Mouse (Mus musculus) limb, embryonic 14.5 days (tissue): ENCODE data around the gene Eif2a. TPM values are rescaled to one million over a fixed set of nuclear protein-coding genes. Genes with fewer than 3 reads are reported as not detected.
"Not testable (repeated sequence)": the region's sequence is repeated elsewhere in the genome, so short reads cannot be mapped to it uniquely, and the experiment has no call there.

Experiments used
- ATAC-seq: fragments of 200-750 bp; cut with Nextera tagmentation; 2 replicates; pipeline ENCODE4 v1.8.0; 2017; ENCODE audit warnings: low read depth, moderate number of reproducible peaks, moderate TSS enrichment; ENCODE audit not compliant: low FRiP score
- DNase-seq: peaks from one replicate; pipeline ENCODE4 v3.0.0-alpha.2; 2015; ENCODE audit warnings: low spot score
- H3K27ac ChIP-seq: fragments of 300-500 bp; sonication (generic); replicated peaks from 2 replicates; pipeline ENCODE4 v1.5.1; 2014; ENCODE audit warnings: low read depth, mild to moderate bottlenecking, low read length, moderate library complexity, mixed read lengths
- H3K27me3 ChIP-seq: fragments of 300-500 bp; sonication (generic); 2 replicates; pipeline ENCODE4 v1.6.1; 2014; ENCODE audit warnings: low read length, mixed read lengths; ENCODE audit not compliant: control insufficient read depth, insufficient read depth
- H3K36me3 ChIP-seq: fragments of 300-500 bp; sonication (generic); 2 replicates; pipeline ENCODE4 v1.6.1; 2014; ENCODE audit warnings: mild to moderate bottlenecking, low read length, moderate library complexity, mixed read lengths; ENCODE audit not compliant: control insufficient read depth, insufficient read depth
- H3K4me1 ChIP-seq: fragments of 300-500 bp; sonication (generic); 2 replicates; pipeline ENCODE4 v1.6.1; 2014; ENCODE audit warnings: antibody characterized with exemption, low read length, mixed read lengths; ENCODE audit not compliant: control insufficient read depth, insufficient read depth
- H3K4me2 ChIP-seq: fragments of 300-500 bp; sonication (generic); replicated peaks from 2 replicates; pipeline ENCODE4 v1.6.1; 2014; ENCODE audit warnings: low read depth, mild to moderate bottlenecking, low read length, moderate library complexity; ENCODE audit not compliant: severe bottlenecking
- H3K4me3 ChIP-seq: fragments of 300-500 bp; sonication (generic); replicated peaks from 2 replicates; pipeline ENCODE4 v1.5.1; 2014; ENCODE audit warnings: low read length
- H3K9ac ChIP-seq: fragments of 300-500 bp; sonication (generic); 2 replicates; pipeline ENCODE4 v1.6.1; 2014; ENCODE audit warnings: mild to moderate bottlenecking, low read depth, low read length, moderate library complexity; ENCODE audit not compliant: severe bottlenecking
- H3K9me3 ChIP-seq: fragments of 300-500 bp; sonication (generic); 2 replicates; pipeline ENCODE4 v1.6.1; 2016; ENCODE audit warnings: low read length; ENCODE audit not compliant: control insufficient read depth
- POLR2A ChIP-seq: fragments of 200-500 bp; IDR thresholded peaks from 2 replicates; pipeline ENCODE4 v1.8.0; 2012; ENCODE audit warnings: inconsistent platforms, mild to moderate bottlenecking, moderate library complexity, borderline replicate concordance; ENCODE audit not compliant: insufficient read depth, insufficient read length; ENCODE audit errors: extremely low read depth
- whole genome bisulfite sequencing: fragments of 180-500 bp; shearing (Covaris S2); extraction: QIAGEN DNeasy Blood & Tissue Kit; methylation state at CpG from one replicate; pipeline ENCODE4 v1.1.7; 2014; 5-methylcytosine and 5-hydroxymethylcytosine counted together
- polyA plus RNA-seq, 2 experiments: library from polyadenylated mRNA; depleted of rRNA in 1 of 2; stranded (reverse) in 1 of 2; unstranded in 1 of 2; fragments of >200 nt; fragmentation: Nextera tagmentation in 1 of 2; extraction: Ambion mirVana in 1 of 2; gene quantifications; 2 replicates each; pipeline versions ENCODE4 v1.2.1 to v1.2.3; 2012 to 2014

Gene Eif2a
- polyA plus RNA-seq, 2 experiments: 52.2 to 55.8 TPM

GRCm38 (mm10) chr3:58582788-58583426 is 57.3 kb downstream of the Eif2a start:
- WGBS: 83% methylated on average over 5 of the region's 5 CpGs
- DNase-seq (no peak), ATAC-seq (no peak)
- H3K27me3 ChIP-seq: no peaks in the 10 kb centered on the region
- H3K4me3 ChIP-seq: no peak overlapping the region
- peaks cover 19% of the 10 kb centered on the region for H3K36me3 ChIP-seq
- H3K4me1 ChIP-seq: peaks cover 3% of the 10 kb centered on the region; the same call in 1 of the 2 replicates
- H3K4me2 ChIP-seq: no peak overlapping the region
- H3K27ac ChIP-seq: no peak overlapping the region
- H3K9ac ChIP-seq: no peak overlapping the region
- TF ChIP-seq POLR2A: no peak
- H3K9me3 ChIP-seq: no peaks in the 10 kb centered on the region

DNA sequence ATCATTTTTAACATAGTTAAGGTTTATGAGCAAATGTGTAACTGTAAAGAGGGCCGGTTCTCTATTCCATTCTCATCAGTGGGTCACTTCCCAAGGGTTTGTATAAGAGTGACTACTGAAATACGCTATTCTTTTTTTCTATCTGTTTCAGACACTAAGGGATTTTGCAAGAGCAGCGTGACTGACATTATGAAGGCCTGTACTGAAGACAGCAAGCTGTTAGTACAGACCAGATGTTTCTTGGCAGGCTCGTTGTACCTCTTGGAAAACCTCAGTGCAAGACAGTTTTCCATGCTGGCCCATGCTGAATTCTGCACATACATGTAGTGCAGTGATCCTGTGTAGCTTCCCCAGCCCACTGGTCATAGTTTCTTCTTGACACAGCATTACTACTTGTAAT is 64.9 kb downstream of the Eif2a start:
- not testable (repeated sequence) for H3K27ac ChIP-seq, H3K4me3 ChIP-seq, DNase-seq, H3K9me3 ChIP-seq, H3K9ac ChIP-seq, ATAC-seq, H3K4me2 ChIP-seq, H3K27me3 ChIP-seq, H3K4me1 ChIP-seq
- 90% methylated on average over 4 of the region's 4 CpGs for WGBS
- peaks cover 42% of the 10 kb centered on the region for H3K36me3 ChIP-seq

DNA sequence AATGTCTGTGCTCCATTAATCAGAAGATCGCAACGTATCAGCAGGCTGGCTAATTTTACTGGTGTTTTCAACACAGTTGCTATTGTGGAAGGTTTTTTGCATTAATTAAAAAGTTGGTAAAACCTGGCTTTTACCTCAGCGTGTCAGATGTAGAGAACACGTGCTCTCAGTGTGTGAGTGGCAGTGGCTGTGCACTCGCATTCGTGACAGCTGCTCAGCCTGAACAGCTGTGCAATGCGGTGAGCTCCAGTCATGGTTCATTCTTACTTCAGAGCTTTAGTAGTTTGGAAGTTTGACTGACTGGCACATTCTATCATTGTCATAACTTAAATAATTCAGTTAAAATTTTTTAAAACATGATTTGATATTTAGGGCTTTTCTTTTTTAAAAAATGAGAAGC is 67.0 kb downstream of the Eif2a start:
- 77% methylated on average over 7 of the region's 7 CpGs for WGBS
- not testable (repeated sequence) for H3K4me1 ChIP-seq

DNA sequence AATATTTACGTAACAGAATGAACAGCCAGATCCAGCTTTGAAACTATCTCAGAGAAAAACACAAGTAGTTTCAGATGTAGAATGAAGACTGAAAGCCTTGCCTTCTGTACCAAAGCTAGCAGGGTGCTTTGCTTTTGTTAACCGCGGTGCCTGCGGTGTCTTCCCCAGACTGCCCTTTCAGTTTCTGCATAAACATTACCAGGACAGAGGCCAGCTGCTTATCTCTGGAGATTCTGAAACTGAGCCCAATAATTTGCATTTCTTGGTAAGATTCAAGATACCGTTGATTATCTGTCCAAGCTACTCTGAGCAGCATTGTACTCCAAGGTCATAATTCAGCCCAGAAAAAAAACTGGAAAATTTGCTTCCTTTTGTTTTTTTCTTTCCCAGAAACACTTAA is 68.0 kb downstream of the Eif2a start:
- H3K27me3 ChIP-seq: no peaks in the 10 kb centered on the region
- no peak for TF ChIP-seq POLR2A
- DNase-seq (no peak), ATAC-seq (no peak)
- H3K4me3 ChIP-seq: no peak overlapping the region
- 83% methylated on average over 5 of the region's 5 CpGs for WGBS
- no peak overlapping the region for H3K27ac ChIP-seq
- no peaks in the 10 kb centered on the region for H3K9me3 ChIP-seq
- H3K4me2 ChIP-seq: no peak overlapping the region
- H3K4me1 ChIP-seq: no peaks in the 10 kb centered on the region
- peaks cover 24% of the 10 kb centered on the region for H3K36me3 ChIP-seq
- H3K9ac ChIP-seq: no peak overlapping the region

More for the DNA sequence above, 67.0 kb downstream of the Eif2a start:
- not testable (repeated sequence) for H3K9ac ChIP-seq, H3K9me3 ChIP-seq, DNase-seq, H3K27ac ChIP-seq, H3K4me2 ChIP-seq, H3K27me3 ChIP-seq, H3K4me3 ChIP-seq
- ATAC-seq: peak; percentile 80; the same call in 1 of the 2 replicates
- H3K36me3 ChIP-seq: peaks cover 32% of the 10 kb centered on the region

Other genes starting within 250 kb of the Eif2a start
- gene Tsc22d2, start 111.1 kb upstream of the Eif2a start, polyA plus RNA-seq (2012; rRNA removed): 19.6 and 26.3 TPM in 2 replicates
- 17.1 and 20.5 TPM in 2 replicates for gene Tsc22d2, start 111.1 kb upstream of the Eif2a start, polyA plus RNA-seq (2014; fragmentation: Nextera tagmentation; extraction: Ambion mirVana)
- 63.8 and 65.7 TPM in 2 replicates for gene Serp1, start 71 bp downstream of the Eif2a start, polyA plus RNA-seq (2012; rRNA removed)
- gene Serp1, start 71 bp downstream of the Eif2a start, polyA plus RNA-seq (2014; fragmentation: Nextera tagmentation; extraction: Ambion mirVana): 168 and 177 TPM in 2 replicates
- gene Selenot, start 50.8 kb downstream of the Eif2a start, polyA plus RNA-seq (2012; rRNA removed): 35.2 and 37.6 TPM in 2 replicates
- gene Selenot, start 50.8 kb downstream of the Eif2a start, polyA plus RNA-seq (2014; fragmentation: Nextera tagmentation; extraction: Ambion mirVana): 18.3 and 21.1 TPM in 2 replicates
- gene Erich6, start 111.4 kb downstream of the Eif2a start, polyA plus RNA-seq (2012; rRNA removed): 0.09 and 0.21 TPM in 2 replicates
- gene Erich6, start 111.4 kb downstream of the Eif2a start, polyA plus RNA-seq (2014; fragmentation: Nextera tagmentation; extraction: Ambion mirVana): not detected in 2 replicates
- gene Siah2, start 166.6 kb downstream of the Eif2a start, polyA plus RNA-seq (2012; rRNA removed): 12.2 and 16.9 TPM in 2 replicates
- gene Siah2, start 166.6 kb downstream of the Eif2a start, polyA plus RNA-seq (2014; fragmentation: Nextera tagmentation; extraction: Ambion mirVana): 7.5 and 10.7 TPM in 2 replicates